Mouse (Mus musculus): ENCODE results near the gene Shb. TPM values are rescaled to one million over a fixed set of nuclear protein-coding genes. Genes with fewer than 3 reads are reported as not detected.

Shb gene
- polyA plus RNA-seq, 2 experiments = 5.0 to 8.8 TPM

DNA sequence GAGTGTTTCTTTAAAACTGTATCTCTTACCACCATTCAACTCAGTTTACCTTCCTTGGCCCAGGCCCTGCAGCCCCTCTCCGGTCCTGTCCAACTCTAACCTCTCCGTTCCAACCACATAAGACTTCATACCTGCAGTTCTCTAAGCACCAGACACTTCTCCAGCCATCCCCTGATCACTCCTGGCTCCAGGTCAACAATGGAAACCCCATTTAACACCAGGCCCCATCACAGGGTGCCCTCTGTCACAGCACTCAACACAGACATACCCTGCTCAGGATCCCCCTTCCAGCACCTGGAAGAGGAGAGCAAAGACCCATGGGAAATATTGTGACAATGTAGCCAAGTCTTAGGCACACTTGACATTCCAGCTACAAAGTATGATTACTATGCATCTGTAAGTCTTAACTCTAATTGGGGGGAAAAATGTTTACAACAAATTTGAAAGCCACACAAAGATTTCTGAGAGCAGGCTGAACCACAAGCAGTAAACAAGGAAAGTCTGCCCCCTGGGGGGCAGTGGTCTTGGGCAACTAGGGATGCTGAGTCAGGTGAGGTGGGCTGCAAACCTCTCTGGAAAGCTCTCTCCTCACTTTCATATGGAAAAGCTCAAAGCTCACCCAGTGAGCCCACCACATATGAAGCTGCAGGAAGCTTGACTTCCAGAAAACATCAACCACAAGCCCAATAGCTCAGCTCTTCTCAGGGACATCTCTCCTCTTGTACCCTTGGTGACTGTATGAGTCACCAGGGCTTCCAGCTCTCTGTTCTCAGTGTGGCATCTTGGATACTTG lies 4.5 kb downstream of the Shb start:
- DNase-seq (ENCODE audit: low read depth in 3 of 3, low spot score in 3 of 3) = no peak
- no peak overlapping the region; the same call in 1 of the 2 replicates for H3K27ac ChIP-seq

DNA sequence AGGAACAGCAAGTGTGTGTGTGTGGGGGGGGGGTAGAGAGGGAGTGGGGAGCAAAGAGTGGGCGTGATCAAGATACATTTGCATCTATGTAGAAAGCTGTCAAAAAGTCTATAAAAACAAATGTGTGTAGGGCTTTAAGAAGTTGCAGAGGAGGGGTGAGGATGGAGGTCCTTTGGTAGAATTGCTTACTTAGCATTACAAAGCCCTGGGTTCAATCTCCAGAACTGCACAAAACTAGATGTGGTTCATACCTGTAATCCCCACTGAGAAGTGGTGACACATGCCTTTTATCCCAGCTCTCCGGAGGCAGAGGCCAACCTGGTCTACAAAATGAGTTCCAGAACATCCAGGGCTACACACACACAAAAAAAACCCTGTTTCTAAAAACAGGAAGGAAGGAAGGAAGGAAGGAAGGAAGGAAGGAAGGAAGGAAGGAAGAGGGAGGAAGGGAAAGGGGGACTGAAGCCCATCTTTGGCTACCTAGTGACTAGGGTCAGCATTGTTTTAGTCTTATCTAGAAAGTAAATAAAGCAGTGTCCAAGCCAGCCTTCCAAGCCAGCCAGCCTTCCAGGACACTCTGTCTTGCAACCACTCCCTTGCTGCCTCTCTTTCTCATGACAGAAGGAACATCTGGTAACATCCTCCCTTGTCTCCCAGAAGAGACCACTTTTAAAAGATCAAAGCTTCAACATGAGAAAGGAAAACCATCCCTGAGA lies 5.3 kb downstream of the Shb start:
- WGBS (ENCODE audit: insufficient replicate concordance) = 80% methylated on average over 2 of the region's 2 CpGs

More for the DNA sequence above, 4.5 kb downstream of the Shb start:
- Histone ChIP-seq H3K4me2 (ENCODE audit: low read depth) (peak overlapping the region; percentile 99), H3K27me3 (ENCODE audit: control insufficient read depth, insufficient read depth, low read length) (no peaks in the 10 kb centered on the region; the same call in none of the 2 replicates), H3K9ac (replicated peaks) (peak overlapping the region; percentile 97), H3K4me1 (replicated peaks; ENCODE audit: control insufficient read depth in 2 of 2, insufficient read depth in 2 of 2, low read length in 1 of 2) (peaks cover 43 to 53% of the 10 kb centered on the region in 2 experiments), H3K36me3 (replicated peaks; ENCODE audit: control insufficient read depth, insufficient read depth, low read depth) (peaks cover 7% of the 10 kb centered on the region; the same call in 1 of the 2 replicates), H3K4me3 (ENCODE audit: insufficient read depth in 1 of 2, low read depth in 2 of 2, low read length in 2 of 2) (peak overlapping the region; percentile 81 to 97), H3K9me3 (ENCODE audit: control insufficient read depth, low read length) (no peaks in the 10 kb centered on the region)
- TF ChIP-seq EP300 (IDR thresholded peaks at IDR 0.05; ENCODE audit: low read depth) (no peak), CTCF (IDR thresholded peaks at IDR 0.05; ENCODE audit: low read depth) (peak; percentile 45)
- WGBS (ENCODE audit: insufficient replicate concordance) = 91% methylated on average over 2 of the region's 2 CpGs
- ATAC-seq (ENCODE audit: insufficient read depth) = no peak

DNA sequence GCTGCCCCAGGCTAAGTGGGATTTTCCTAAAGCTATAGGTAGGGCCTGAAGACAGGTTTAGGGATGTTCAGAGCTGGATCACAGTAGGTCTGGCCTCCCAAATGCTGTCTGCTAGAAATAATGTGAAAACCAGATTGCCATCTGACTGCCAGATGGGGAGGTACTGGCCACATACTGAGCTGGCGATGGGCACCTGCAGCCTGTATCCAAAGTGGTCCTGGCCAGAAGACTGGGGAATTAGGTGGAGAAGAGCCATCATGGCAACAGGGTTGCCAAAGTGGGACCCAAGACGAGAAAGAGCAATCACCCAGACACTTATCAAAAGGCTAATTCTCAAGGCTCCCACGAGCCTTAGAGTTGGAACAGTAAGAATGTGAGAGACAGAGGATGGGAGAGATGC lies 6.1 kb downstream of the Shb start:
- peaks cover 44 to 56% of the 10 kb centered on the region in 2 experiments for H3K4me1 ChIP-seq (replicated peaks; ENCODE audit: control insufficient read depth in 2 of 2, insufficient read depth in 2 of 2, low read length in 1 of 2)
- H3K4me2 ChIP-seq (ENCODE audit: low read depth) = peak overlapping the region; percentile 13; the same call in 1 of the 2 replicates
- TF ChIP-seq CTCF (IDR thresholded peaks at IDR 0.05; ENCODE audit: low read depth) (no peak), EP300 (IDR thresholded peaks at IDR 0.05; ENCODE audit: low read depth) (no peak)

More for the DNA sequence above, 5.3 kb downstream of the Shb start:
- H3K4me3 ChIP-seq (ENCODE audit: insufficient read depth in 1 of 2, low read depth in 2 of 2, low read length in 2 of 2) = peak overlapping the region; percentile 81 to 97
- no peaks in the 10 kb centered on the region; the same call in none of the 2 replicates for H3K27me3 ChIP-seq (ENCODE audit: control insufficient read depth, insufficient read depth, low read length)
- H3K27ac ChIP-seq = no peak overlapping the region
- peak overlapping the region; percentile 97 for H3K9ac ChIP-seq (replicated peaks)
- peaks cover 45 to 56% of the 10 kb centered on the region in 2 experiments for H3K4me1 ChIP-seq (replicated peaks; ENCODE audit: control insufficient read depth in 2 of 2, insufficient read depth in 2 of 2, low read length in 1 of 2)
- DNase-seq (ENCODE audit: low read depth in 3 of 3, low spot score in 3 of 3) (no peak), ATAC-seq (ENCODE audit: insufficient read depth) (no peak)
- H3K4me2 ChIP-seq (ENCODE audit: low read depth) = peak overlapping the region; percentile 99
- TF ChIP-seq CTCF (IDR thresholded peaks at IDR 0.05; ENCODE audit: low read depth) = no peak
- no peak for TF ChIP-seq EP300 (IDR thresholded peaks at IDR 0.05; ENCODE audit: low read depth)
- peaks cover 7% of the 10 kb centered on the region; the same call in 1 of the 2 replicates for H3K36me3 ChIP-seq (replicated peaks; ENCODE audit: control insufficient read depth, insufficient read depth, low read depth)
- no peaks in the 10 kb centered on the region for H3K9me3 ChIP-seq (ENCODE audit: control insufficient read depth, low read length)

GRCm38 (mm10) chr4:45525541-45525940 lies 6.7 kb downstream of the Shb start:
- no peaks in the 10 kb centered on the region; the same call in none of the 2 replicates for H3K27me3 ChIP-seq (ENCODE audit: control insufficient read depth, insufficient read depth, low read length)
- H3K4me1 ChIP-seq (replicated peaks; ENCODE audit: control insufficient read depth in 2 of 2, insufficient read depth in 2 of 2, low read length in 1 of 2) = peaks cover 50 to 61% of the 10 kb centered on the region in 2 experiments
- WGBS (ENCODE audit: insufficient replicate concordance) = 84% methylated on average over 3 of the region's 3 CpGs
- no peak for TF ChIP-seq EP300 (IDR thresholded peaks at IDR 0.05; ENCODE audit: low read depth)
- no peak for TF ChIP-seq CTCF (IDR thresholded peaks at IDR 0.05; ENCODE audit: low read depth)
- no peaks in the 10 kb centered on the region for H3K9me3 ChIP-seq (ENCODE audit: control insufficient read depth, low read length)
- ATAC-seq (ENCODE audit: insufficient read depth) (no peak), DNase-seq (ENCODE audit: low read depth in 3 of 3, low spot score in 3 of 3) (no peak)
- H3K27ac ChIP-seq = no peak overlapping the region
- peaks cover 7% of the 10 kb centered on the region; the same call in 1 of the 2 replicates for H3K36me3 ChIP-seq (replicated peaks; ENCODE audit: control insufficient read depth, insufficient read depth, low read depth)
- no peak overlapping the region; the same call in 1 of the 2 replicates for H3K4me2 ChIP-seq (ENCODE audit: low read depth)
- H3K9ac ChIP-seq (replicated peaks) = no peak overlapping the region
- H3K4me3 ChIP-seq (ENCODE audit: insufficient read depth in 1 of 2, low read depth in 2 of 2, low read length in 2 of 2) = no peak overlapping the region

More for the DNA sequence above, 6.1 kb downstream of the Shb start:
- Histone ChIP-seq H3K9ac (replicated peaks) (no peak overlapping the region), H3K4me3 (ENCODE audit: insufficient read depth in 1 of 2, low read depth in 2 of 2, low read length in 2 of 2) (no peak overlapping the region), H3K36me3 (replicated peaks; ENCODE audit: control insufficient read depth, insufficient read depth, low read depth) (peaks cover 7% of the 10 kb centered on the region; the same call in 1 of the 2 replicates), H3K27ac (no peak overlapping the region), H3K27me3 (ENCODE audit: control insufficient read depth, insufficient read depth, low read length) (no peaks in the 10 kb centered on the region; the same call in none of the 2 replicates), H3K9me3 (ENCODE audit: control insufficient read depth, low read length) (no peaks in the 10 kb centered on the region)
- DNase-seq (ENCODE audit: low read depth in 3 of 3, low spot score in 3 of 3) (no peak), ATAC-seq (ENCODE audit: insufficient read depth) (no peak)
- 81% methylated on average over 3 of the region's 3 CpGs for whole genome bisulfite sequencing (ENCODE audit: insufficient replicate concordance)
